Mouse (Mus musculus): ENCODE measurements around the gene Pkp2. TPM values are rescaled to one million over a fixed set of nuclear protein-coding genes. Genes with fewer than 3 reads are reported as not detected.

Gene Pkp2
- polyA plus RNA-seq, 1 experiment: 30.0 TPM

DNA sequence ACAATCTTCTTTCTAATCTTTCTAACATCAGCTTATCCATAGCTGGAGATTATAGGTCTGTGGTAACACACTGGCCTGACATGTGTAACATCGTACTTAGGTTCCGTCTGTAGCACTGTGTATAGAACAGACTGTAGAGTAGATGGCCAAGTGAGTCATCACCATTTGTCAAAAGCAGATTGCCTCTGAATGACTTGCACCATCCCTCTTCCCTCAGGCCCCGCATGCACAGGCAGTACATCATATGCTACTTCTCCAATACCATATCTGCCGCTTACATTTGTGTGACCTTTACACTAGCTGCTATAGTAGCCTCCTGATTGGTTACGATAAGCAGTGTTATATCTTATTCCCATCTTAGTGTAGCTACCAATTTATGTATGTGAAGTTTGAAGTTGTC, 47.8 kb downstream of the Pkp2 start:
- Histone ChIP-seq H3ac (ENCODE audit: control insufficient read depth, insufficient read length, low read depth) (no peak overlapping the region), H3K27me3 (ENCODE audit: control insufficient read depth, insufficient read depth, insufficient read length) (no peaks in the 10 kb centered on the region), H3K4me3 (ENCODE audit: insufficient read depth, poor library complexity, severe bottlenecking) (no peak overlapping the region), H3K79me3 (ENCODE audit: low read depth) (no peaks in the 10 kb centered on the region), H3K36me3 (ENCODE audit: control insufficient read depth, insufficient read depth) (peaks cover 49% of the 10 kb centered on the region), H3K79me2 (ENCODE audit: control insufficient read depth, insufficient read depth) (no peaks in the 10 kb centered on the region)
- no peak for TF ChIP-seq FOSL1 (IDR thresholded peaks at IDR 0.05; ENCODE audit: insufficient read depth, low read length, poor library complexity, severe bottlenecking)
- no peak for TF ChIP-seq CEBPB (IDR thresholded peaks at IDR 0.05; ENCODE audit: low read depth)
- TF ChIP-seq USF1 (IDR thresholded peaks at IDR 0.05; ENCODE audit: low read depth): no peak
- no peak for TF ChIP-seq MYOD1 (IDR thresholded peaks at IDR 0.05; ENCODE audit: control insufficient read depth, insufficient read length, low read depth)
- no peak for TF ChIP-seq MYOG (IDR thresholded peaks at IDR 0.05; ENCODE audit: control insufficient read depth, extremely low read depth, insufficient read length)
- no peak for TF ChIP-seq MAX (IDR thresholded peaks at IDR 0.05)
- TF ChIP-seq CTCF (IDR thresholded peaks at IDR 0.05; ENCODE audit: control insufficient read depth, insufficient read depth, insufficient read length): no peak

DNA sequence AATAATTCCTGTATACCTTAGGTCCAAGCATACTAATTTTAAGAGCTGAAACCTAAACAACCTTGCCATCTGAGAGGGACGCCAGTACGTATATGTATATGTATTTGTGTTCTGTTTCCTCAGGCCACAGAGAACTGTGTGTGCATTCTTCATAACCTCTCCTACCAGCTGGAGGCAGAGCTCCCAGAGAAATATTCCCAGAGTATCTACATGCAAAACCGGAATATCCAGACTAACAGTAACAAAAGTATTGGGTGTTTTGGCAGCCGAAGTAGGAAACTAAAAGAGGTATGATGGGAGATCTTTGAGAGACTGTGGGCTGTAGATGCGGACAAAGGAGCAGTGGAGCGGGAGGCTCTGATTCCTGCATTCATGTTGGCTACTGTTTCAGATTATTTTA, 48.4 kb downstream of the Pkp2 start:
- Histone ChIP-seq H3K4me3 (ENCODE audit: insufficient read depth, poor library complexity, severe bottlenecking) (no peak overlapping the region), H3K79me3 (ENCODE audit: low read depth) (no peaks in the 10 kb centered on the region), H3K79me2 (ENCODE audit: control insufficient read depth, insufficient read depth) (no peaks in the 10 kb centered on the region), H3ac (ENCODE audit: control insufficient read depth, insufficient read length, low read depth) (no peak overlapping the region), H3K27me3 (ENCODE audit: control insufficient read depth, insufficient read depth, insufficient read length) (no peaks in the 10 kb centered on the region), H3K36me3 (ENCODE audit: control insufficient read depth, insufficient read depth) (peaks cover 49% of the 10 kb centered on the region)
- TF ChIP-seq MYOD1 (IDR thresholded peaks at IDR 0.05; ENCODE audit: control insufficient read depth, insufficient read length, low read depth) (no peak), MYOG (IDR thresholded peaks at IDR 0.05; ENCODE audit: control insufficient read depth, extremely low read depth, insufficient read length) (no peak), MAX (IDR thresholded peaks at IDR 0.05) (no peak), FOSL1 (IDR thresholded peaks at IDR 0.05; ENCODE audit: insufficient read depth, low read length, poor library complexity, severe bottlenecking) (no peak), CTCF (IDR thresholded peaks at IDR 0.05; ENCODE audit: control insufficient read depth, insufficient read depth, insufficient read length) (no peak), CEBPB (IDR thresholded peaks at IDR 0.05; ENCODE audit: low read depth) (no peak), USF1 (IDR thresholded peaks at IDR 0.05; ENCODE audit: low read depth) (no peak)

DNA sequence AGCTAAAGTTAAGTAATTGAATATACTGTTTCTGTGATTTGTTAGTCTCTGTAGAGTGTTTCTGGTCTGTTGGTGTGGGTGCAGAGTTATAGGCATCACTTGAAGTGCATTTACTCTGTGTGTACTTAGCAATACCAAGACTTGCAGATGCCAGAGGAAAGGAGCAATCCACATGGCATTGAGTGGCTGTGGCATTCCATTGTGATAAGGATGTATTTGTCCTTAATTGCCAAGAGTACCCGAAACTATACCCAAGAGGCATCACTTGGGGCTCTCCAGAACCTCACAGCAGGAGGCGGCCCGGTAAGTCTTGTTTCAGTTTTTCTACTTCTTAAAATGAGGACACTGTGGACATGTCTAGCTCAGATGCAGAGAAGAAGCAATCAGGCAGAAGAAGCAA, 49.3 kb downstream of the Pkp2 start:
- Histone ChIP-seq H3K27me3 (ENCODE audit: control insufficient read depth, insufficient read depth, insufficient read length) (no peaks in the 10 kb centered on the region), H3ac (ENCODE audit: control insufficient read depth, insufficient read length, low read depth) (no peak overlapping the region), H3K36me3 (ENCODE audit: control insufficient read depth, insufficient read depth) (peaks cover 53% of the 10 kb centered on the region), H3K79me3 (ENCODE audit: low read depth) (no peaks in the 10 kb centered on the region), H3K79me2 (ENCODE audit: control insufficient read depth, insufficient read depth) (no peaks in the 10 kb centered on the region), H3K4me3 (ENCODE audit: insufficient read depth, poor library complexity, severe bottlenecking) (no peak overlapping the region)
- no peak for TF ChIP-seq MYOD1 (IDR thresholded peaks at IDR 0.05; ENCODE audit: control insufficient read depth, insufficient read length, low read depth)
- no peak for TF ChIP-seq MYOG (IDR thresholded peaks at IDR 0.05; ENCODE audit: control insufficient read depth, extremely low read depth, insufficient read length)
- TF ChIP-seq USF1 (IDR thresholded peaks at IDR 0.05; ENCODE audit: low read depth): no peak
- TF ChIP-seq CTCF (IDR thresholded peaks at IDR 0.05; ENCODE audit: control insufficient read depth, insufficient read depth, insufficient read length): no peak
- no peak for TF ChIP-seq MAX (IDR thresholded peaks at IDR 0.05)
- TF ChIP-seq CEBPB (IDR thresholded peaks at IDR 0.05; ENCODE audit: low read depth): no peak
- no peak for TF ChIP-seq FOSL1 (IDR thresholded peaks at IDR 0.05; ENCODE audit: insufficient read depth, low read length, poor library complexity, severe bottlenecking)

DNA sequence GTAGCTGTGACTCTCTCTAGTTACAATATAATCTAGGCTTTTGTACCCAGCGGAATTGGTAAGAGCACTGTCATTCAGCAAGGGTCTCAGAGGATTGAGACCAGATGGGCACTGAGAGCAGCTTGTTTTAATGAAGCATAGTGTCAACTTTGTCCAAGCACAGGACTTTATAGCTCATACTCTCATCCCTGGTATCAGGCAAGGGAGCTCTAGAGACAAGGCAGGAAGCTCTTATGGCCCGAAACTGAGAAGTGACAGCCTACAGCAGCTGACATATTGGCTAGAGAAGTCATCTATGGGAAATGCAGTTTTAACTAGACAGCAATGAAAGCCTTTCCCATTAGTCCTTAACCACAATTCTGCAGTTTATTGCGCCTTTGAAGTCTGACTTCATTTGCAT, 59.9 kb downstream of the Pkp2 start:
- Histone ChIP-seq H3K4me3 (ENCODE audit: insufficient read depth, poor library complexity, severe bottlenecking) (no peak overlapping the region), H3K79me3 (ENCODE audit: low read depth) (no peaks in the 10 kb centered on the region), H3K36me3 (ENCODE audit: control insufficient read depth, insufficient read depth) (peaks cover 32% of the 10 kb centered on the region), H3K27me3 (ENCODE audit: control insufficient read depth, insufficient read depth, insufficient read length) (no peaks in the 10 kb centered on the region), H3K79me2 (ENCODE audit: control insufficient read depth, insufficient read depth) (no peaks in the 10 kb centered on the region), H3ac (ENCODE audit: control insufficient read depth, insufficient read length, low read depth) (no peak overlapping the region)
- no peak for TF ChIP-seq CEBPB (IDR thresholded peaks at IDR 0.05; ENCODE audit: low read depth)
- TF ChIP-seq USF1 (IDR thresholded peaks at IDR 0.05; ENCODE audit: low read depth): no peak
- no peak for TF ChIP-seq MAX (IDR thresholded peaks at IDR 0.05)
- TF ChIP-seq MYOD1 (IDR thresholded peaks at IDR 0.05; ENCODE audit: control insufficient read depth, insufficient read length, low read depth): no peak
- no peak for TF ChIP-seq MYOG (IDR thresholded peaks at IDR 0.05; ENCODE audit: control insufficient read depth, extremely low read depth, insufficient read length)
- TF ChIP-seq CTCF (IDR thresholded peaks at IDR 0.05; ENCODE audit: control insufficient read depth, insufficient read depth, insufficient read length): no peak
- TF ChIP-seq FOSL1 (IDR thresholded peaks at IDR 0.05; ENCODE audit: insufficient read depth, low read length, poor library complexity, severe bottlenecking): no peak

DNA sequence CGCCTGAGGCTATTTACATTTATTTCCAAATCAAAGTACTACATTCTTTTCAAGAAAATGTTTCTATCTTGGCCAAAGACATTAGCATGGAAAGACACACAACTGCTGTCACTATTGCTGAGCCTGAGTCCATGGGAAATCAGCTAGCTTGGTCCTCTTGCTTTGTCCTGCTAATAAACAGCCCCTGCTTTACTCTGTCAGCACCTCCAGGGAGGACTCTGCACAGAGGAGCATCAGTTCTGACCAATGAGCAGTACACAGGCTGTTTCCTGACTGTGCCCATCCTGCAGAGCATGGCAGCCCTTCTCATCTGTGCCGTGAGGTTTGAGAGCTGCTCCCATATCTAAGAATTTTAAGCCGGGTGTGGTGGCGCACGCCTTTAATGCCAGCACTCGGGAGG, 60.6 kb downstream of the Pkp2 start:
- no peaks in the 10 kb centered on the region for H3K27me3 ChIP-seq (ENCODE audit: control insufficient read depth, insufficient read depth, insufficient read length)
- TF ChIP-seq USF1 (IDR thresholded peaks at IDR 0.05; ENCODE audit: low read depth): no peak
- TF ChIP-seq MAX (IDR thresholded peaks at IDR 0.05): no peak
- no peaks in the 10 kb centered on the region for H3K79me2 ChIP-seq (ENCODE audit: control insufficient read depth, insufficient read depth)
- H3K4me3 ChIP-seq (ENCODE audit: insufficient read depth, poor library complexity, severe bottlenecking): no peak overlapping the region
- H3K36me3 ChIP-seq (ENCODE audit: control insufficient read depth, insufficient read depth): peaks cover 28% of the 10 kb centered on the region
- H3K79me3 ChIP-seq (ENCODE audit: low read depth): no peaks in the 10 kb centered on the region
- no peak overlapping the region for H3ac ChIP-seq (ENCODE audit: control insufficient read depth, insufficient read length, low read depth)

DNA sequence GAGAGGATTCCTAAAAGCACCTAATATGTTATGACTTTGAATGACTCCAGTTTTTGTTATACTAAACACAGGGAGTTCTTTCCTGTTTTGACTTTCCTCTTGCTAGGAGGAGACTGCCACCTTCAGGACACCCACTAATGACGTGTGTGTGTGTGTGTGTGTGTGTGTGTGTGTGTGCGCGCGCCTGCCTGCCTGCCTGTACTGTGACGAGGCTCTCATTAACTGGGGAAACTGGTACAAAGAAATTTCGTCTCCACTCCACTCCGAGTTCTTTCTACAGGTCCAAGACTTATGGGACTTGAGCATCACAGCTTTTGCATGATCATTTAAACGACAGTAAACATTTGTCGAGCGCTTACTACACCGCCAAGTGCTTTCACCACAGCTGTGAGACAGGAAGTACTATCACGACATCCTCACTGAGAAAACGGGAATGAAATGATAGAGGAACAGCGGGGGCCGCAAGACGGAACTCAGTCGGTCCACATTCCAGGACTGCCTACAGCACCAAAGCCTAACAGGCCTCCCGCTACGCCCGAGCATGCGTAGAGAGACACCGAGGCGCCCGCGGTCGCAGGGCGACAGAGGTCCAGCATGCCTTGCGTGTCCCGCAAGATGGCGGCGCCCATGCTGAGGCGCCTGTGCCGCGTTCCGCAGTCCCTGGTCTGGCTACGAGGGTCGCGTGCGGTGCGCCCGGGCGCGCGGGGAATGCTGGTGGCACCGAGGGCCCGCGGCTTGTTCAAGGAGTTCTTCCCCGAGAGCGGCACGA, 89.4 kb downstream of the Pkp2 start, which contains the start of gene Yars2:
Yars2 (plus strand) TSS at position 597 of the 769 bp plus-strand sequence.
- Histone ChIP-seq H3ac (ENCODE audit: control insufficient read depth, insufficient read length, low read depth) (peak within 1 kb of the TSS; percentile 85), H3K27me3 (ENCODE audit: control insufficient read depth, insufficient read depth, insufficient read length) (no peaks in the 10 kb centered on the region), H3K79me3 (ENCODE audit: low read depth) (peaks cover 20% of the 10 kb centered on the region), H3K36me3 (ENCODE audit: control insufficient read depth, insufficient read depth) (peaks cover 24% of the 10 kb centered on the region), H3K4me3 (ENCODE audit: insufficient read depth, poor library complexity, severe bottlenecking) (peak within 1 kb of the TSS; percentile 81), H3K79me2 (ENCODE audit: control insufficient read depth, insufficient read depth) (peaks cover 32% of the 10 kb centered on the region)
- TF ChIP-seq MYOD1 (IDR thresholded peaks at IDR 0.05; ENCODE audit: control insufficient read depth, insufficient read length, low read depth) (no peak), MAX (IDR thresholded peaks at IDR 0.05) (peak; percentile 85), FOSL1 (IDR thresholded peaks at IDR 0.05; ENCODE audit: insufficient read depth, low read length, poor library complexity, severe bottlenecking) (no peak), CTCF (IDR thresholded peaks at IDR 0.05; ENCODE audit: control insufficient read depth, insufficient read depth, insufficient read length) (peak; percentile 72)

Measured in C2C12 (cell line).